Mouse (Mus musculus) right cerebral cortex, postnatal 4 days (tissue): ENCODE measurements around the gene Sorbs1.

Source experiments
- DNase-seq: peaks from one replicate; pipeline ENCODE4 v3.0.0-alpha.2; 2022

Gene Sorbs1

DNA sequence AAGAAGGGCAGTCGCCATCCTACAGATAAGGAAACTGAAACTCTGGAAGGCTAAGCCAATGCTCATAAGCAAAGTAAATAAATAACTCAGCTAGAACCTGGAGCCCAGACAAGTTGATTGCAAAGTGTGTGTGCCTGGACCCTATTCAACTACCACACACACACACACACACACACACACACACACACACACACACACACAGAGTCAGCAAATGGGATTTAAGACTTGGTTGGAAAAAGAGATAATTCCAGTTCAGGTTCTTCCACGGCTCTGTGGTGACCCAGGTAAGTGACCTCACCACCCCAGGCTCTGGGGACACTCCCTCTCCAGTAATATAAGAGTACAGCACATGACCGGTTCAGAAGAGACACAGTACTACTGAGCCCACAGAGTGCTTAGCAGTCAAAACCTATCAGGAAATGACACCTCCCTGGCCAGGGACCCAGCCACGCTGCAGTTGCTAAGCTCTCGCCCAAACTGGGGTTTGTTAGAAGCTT lies 36.1 kb downstream of the Sorbs1 start:
- DNase-seq: peak; percentile 12

DNA sequence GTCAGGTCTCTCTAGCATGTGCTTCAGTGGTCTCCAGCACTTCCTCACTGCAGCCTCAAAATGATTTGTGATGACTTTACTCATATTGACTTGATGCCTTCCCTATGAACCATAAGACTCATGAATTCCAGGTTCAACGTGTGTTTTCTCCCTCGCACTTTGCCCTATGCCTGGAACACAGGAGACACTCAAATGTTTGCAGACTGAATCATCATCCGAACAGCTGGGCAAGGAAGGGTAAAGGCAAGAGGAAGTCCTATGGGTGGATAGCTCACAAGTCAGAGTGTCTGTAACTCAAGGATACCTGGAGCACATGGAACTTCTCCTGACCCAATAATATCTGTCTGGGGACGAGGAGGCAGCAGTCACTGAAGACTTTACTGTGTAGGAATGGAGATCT lies 37.1 kb downstream of the Sorbs1 start:
- no peak for DNase-seq

- peak; percentile 47 for DNase-seq
Observed at GRCm38 (mm10) chr19:40471526-40472245, 41.9 kb downstream of the Sorbs1 start.

GRCm38 (mm10) chr19:40469792-40470191 lies 43.8 kb downstream of the Sorbs1 start:
- no peak for DNase-seq

GRCm38 (mm10) chr19:40468308-40468707 lies 45.3 kb downstream of the Sorbs1 start:
- no peak for DNase-seq

- no peak for DNase-seq
Observed at GRCm38 (mm10) chr19:40467810-40468209, 45.8 kb downstream of the Sorbs1 start.

GRCm38 (mm10) chr19:40465339-40465738 lies 48.2 kb downstream of the Sorbs1 start:
- DNase-seq: no peak

- DNase-seq: no peak
Observed at GRCm38 (mm10) chr19:40464408-40464807, 49.2 kb downstream of the Sorbs1 start.

- no peak for DNase-seq
Observed at GRCm38 (mm10) chr19:40462892-40463291, 50.7 kb downstream of the Sorbs1 start.

DNA sequence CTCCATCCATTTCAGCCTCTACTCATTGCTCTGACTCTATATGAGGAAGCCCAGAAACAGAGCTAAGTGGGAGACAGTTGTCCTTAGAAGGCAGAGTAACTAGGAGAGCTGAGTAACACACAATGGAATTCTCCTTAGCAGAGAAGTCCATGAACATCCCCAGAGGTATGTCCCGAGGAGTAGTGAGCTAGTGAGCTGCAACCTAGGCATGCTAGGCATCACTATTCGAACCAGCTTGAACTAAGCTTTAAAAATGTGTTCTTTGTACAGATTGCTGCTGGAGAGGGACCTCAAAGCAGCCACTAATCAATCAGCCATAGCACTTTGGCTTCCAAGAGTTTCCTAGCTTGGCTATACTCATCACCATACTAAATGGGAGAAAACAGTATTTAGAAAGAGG lies 51.1 kb downstream of the Sorbs1 start:
- DNase-seq: no peak

DNA sequence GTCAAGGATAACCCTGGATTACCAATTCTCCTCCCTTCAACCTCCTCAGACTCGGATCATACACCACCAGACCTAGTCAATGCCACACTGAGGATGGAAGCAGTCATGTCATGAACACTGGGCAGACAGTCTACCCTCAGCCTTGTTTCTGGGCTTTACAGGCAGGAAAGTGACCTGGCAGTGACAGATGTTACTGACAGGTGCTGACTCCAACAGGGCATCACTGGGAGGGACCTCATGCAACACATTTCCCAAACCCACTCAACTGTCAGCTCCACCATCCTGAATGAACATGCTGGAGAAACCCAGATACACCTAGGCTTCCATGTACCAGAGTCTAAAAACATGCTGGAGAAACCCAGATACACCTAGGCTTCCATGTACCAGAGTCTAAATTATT lies 51.9 kb downstream of the Sorbs1 start:
- no peak for DNase-seq

GRCm38 (mm10) chr19:40460854-40461490 lies 52.6 kb downstream of the Sorbs1 start:
- no peak for DNase-seq

- no peak for DNase-seq
Observed at GRCm38 (mm10) chr19:40459338-40459737, 54.2 kb downstream of the Sorbs1 start.

GRCm38 (mm10) chr19:40458806-40459205 lies 54.8 kb downstream of the Sorbs1 start:
- no peak for DNase-seq

DNA sequence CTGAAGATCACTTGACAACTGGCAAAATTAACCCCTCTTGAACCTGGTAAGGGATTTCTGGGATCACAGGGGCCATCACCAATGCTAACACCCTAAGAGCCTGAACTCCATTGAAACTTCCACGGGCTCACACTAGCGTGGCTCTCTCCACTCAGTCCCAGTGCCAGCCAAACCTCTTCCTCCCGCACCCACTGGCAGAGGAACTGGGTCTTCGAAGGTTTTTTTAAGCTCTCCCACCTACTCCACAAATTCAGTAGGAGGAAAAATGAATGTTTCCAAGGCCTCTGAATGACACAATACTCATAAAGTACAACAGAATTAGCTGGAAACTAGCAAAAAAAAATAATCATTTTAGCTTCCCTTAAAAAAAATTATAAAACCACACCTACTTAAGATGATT lies 58.3 kb downstream of the Sorbs1 start:
- DNase-seq: no peak

- no peak for DNase-seq
Observed at GRCm38 (mm10) chr19:40454096-40454495, 59.5 kb downstream of the Sorbs1 start.

- no peak for DNase-seq
Observed at GRCm38 (mm10) chr19:40452201-40452600, 61.4 kb downstream of the Sorbs1 start.

GRCm38 (mm10) chr19:40451307-40451706 lies 62.3 kb downstream of the Sorbs1 start:
- DNase-seq: no peak

GRCm38 (mm10) chr19:40446525-40446924 lies 67.1 kb downstream of the Sorbs1 start:
- DNase-seq: no peak

GRCm38 (mm10) chr19:40442377-40442776 lies 71.2 kb downstream of the Sorbs1 start:
- no peak for DNase-seq

DNA sequence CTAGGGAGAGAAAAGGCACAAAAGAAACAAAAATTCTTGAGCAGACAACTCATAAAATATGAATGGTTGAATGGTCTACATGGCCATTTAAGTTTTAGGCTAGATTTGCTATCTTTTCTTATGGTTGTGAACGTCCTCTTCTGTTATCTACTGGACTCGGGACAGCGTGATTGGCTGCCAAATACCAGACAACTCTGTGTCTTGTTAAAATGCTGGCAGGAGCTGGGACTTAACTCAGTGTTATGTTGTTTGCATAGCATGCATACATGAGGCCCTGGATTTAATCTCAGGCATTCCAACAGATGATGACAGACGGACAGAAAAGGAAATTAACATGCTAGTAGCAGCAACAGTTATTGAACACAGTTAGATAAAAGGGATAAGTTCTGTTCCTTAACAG lies 72.6 kb downstream of the Sorbs1 start:
- no peak for DNase-seq

- no peak for DNase-seq
Observed at GRCm38 (mm10) chr19:40438907-40439306, 74.7 kb downstream of the Sorbs1 start.

- DNase-seq: no peak
Observed at GRCm38 (mm10) chr19:40437651-40438068, 75.9 kb downstream of the Sorbs1 start.

DNA sequence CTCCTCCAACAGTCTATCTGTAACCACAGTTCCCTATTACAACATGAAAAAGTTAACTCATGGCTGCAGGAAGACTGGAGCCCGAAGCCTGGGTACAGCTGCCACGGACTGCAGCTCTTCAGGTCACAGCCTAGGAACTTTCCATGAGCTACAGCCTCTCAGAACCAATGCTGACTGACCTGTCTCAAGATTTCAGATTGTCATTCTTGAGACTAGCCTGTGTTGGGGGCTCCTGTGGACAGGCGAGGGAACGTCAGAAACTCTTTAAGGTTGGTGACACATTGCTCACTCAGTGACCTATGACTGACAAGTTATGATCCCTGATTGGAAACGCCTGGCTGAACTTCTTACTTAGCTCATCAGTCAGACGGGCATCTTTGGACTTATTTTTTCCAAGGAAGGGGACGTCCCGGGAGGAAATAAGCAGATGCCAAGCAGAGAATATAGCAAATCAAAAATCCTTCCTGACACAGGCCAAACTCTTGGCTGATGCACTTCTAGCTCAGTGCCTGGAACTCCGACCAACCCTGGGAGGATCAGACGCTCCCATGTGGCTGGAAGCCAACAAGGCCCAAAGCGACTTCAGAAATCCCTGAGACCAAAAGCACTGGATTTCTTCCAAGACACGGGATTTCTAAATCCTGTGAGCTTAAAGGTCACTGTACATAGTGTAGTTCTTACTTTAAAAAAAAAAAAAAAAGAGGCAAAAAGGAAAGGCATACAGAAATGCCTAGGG lies 76.9 kb downstream of the Sorbs1 start:
- DNase-seq: no peak
